Mouse (Mus musculus) forebrain, embryonic 14.5 days (tissue): ENCODE results near the gene Olfr571. TPM values are rescaled to one million over a fixed set of nuclear protein-coding genes. Genes with fewer than 3 reads are reported as not detected.

Source experiments
- polyA plus RNA-seq: library from polyadenylated mRNA; unstranded; fragments of >200 nt; fragmentation: Nextera tagmentation; extraction: Ambion mirVana; gene quantifications from 2 replicates; pipeline ENCODE4 v1.2.1, GENCODE M21; 2014

Gene Olfr571
- polyA plus RNA-seq, 1 experiment from 2014 or later = not detected

Other genes starting within 250 kb of the Olfr571 start
- 4.4 and 5.8 TPM in 2 replicates for gene Trim68, start 230.2 kb downstream of the Olfr571 start, polyA plus RNA-seq
- not detected in 2 replicates for gene Olfr557, start 221.6 kb downstream of the Olfr571 start, polyA plus RNA-seq
- gene Olfr558, start 215.3 kb downstream of the Olfr571 start, polyA plus RNA-seq = not detected in 2 replicates
- not detected in 2 replicates for gene Olfr33, start 198.5 kb downstream of the Olfr571 start, polyA plus RNA-seq
- not detected in 2 replicates for gene Olfr559, start 190.0 kb downstream of the Olfr571 start, polyA plus RNA-seq
- not detected in 2 replicates for gene Olfr560, start 158.2 kb downstream of the Olfr571 start, polyA plus RNA-seq
- 0.06 TPM in 1 of 2 replicates, not detected in the other for gene Olfr78, start 158.1 kb downstream of the Olfr571 start, polyA plus RNA-seq
- gene Olfr561, start 146.3 kb downstream of the Olfr571 start, polyA plus RNA-seq = not detected in 2 replicates
- gene Olfr564, start 114.1 kb downstream of the Olfr571 start, polyA plus RNA-seq = not detected in 2 replicates
- gene Olfr566, start 58.8 kb downstream of the Olfr571 start, polyA plus RNA-seq = not detected in 2 replicates
- not detected in 2 replicates for gene Olfr568, start 40.4 kb downstream of the Olfr571 start, polyA plus RNA-seq
- gene Olfr569, start 26.7 kb downstream of the Olfr571 start, polyA plus RNA-seq = not detected in 2 replicates
- gene Olfr570, start 23.0 kb downstream of the Olfr571 start, polyA plus RNA-seq = 0.15 TPM in 1 of 2 replicates, not detected in the other
- not detected in 2 replicates for gene Olfr572, start 6.9 kb upstream of the Olfr571 start, polyA plus RNA-seq
- gene Olfr573-ps1, start 25.0 kb upstream of the Olfr571 start, polyA plus RNA-seq = not detected in 2 replicates
- gene Olfr574, start 30.9 kb upstream of the Olfr571 start, polyA plus RNA-seq = not detected in 2 replicates
- gene Olfr575, start 41.2 kb upstream of the Olfr571 start, polyA plus RNA-seq = not detected in 2 replicates
- not detected in 2 replicates for gene Olfr576, start 45.1 kb upstream of the Olfr571 start, polyA plus RNA-seq
- not detected in 2 replicates for gene Olfr577, start 58.4 kb upstream of the Olfr571 start, polyA plus RNA-seq
- gene Olfr578, start 71.8 kb upstream of the Olfr571 start, polyA plus RNA-seq = not detected in 2 replicates
- gene Olfr582, start 120.5 kb upstream of the Olfr571 start, polyA plus RNA-seq = not detected in 2 replicates
- not detected in 2 replicates for gene Olfr583, start 133.8 kb upstream of the Olfr571 start, polyA plus RNA-seq
- not detected in 2 replicates for gene Olfr584, start 164.3 kb upstream of the Olfr571 start, polyA plus RNA-seq
- not detected in 2 replicates for gene Olfr585, start 180.2 kb upstream of the Olfr571 start, polyA plus RNA-seq
- not detected in 2 replicates for gene Olfr586, start 208.1 kb upstream of the Olfr571 start, polyA plus RNA-seq
- not detected in 2 replicates for gene Olfr588-ps1, start 223.3 kb upstream of the Olfr571 start, polyA plus RNA-seq
- not detected in 2 replicates for gene Olfr589, start 238.8 kb upstream of the Olfr571 start, polyA plus RNA-seq